Mouse (Mus musculus) yolk sac, embryonic 10.5 days (tissue): Measurements from ENCODE around the gene Slc39a11.
"Not testable (repeated sequence)": the region's sequence is repeated elsewhere in the genome, so short reads cannot be mapped to it uniquely, and the experiment has no call there.

Source experiments
- DNase-seq: peaks from one replicate; pipeline ENCODE4 v3.0.0-alpha.2; 2017; ENCODE audit warnings: low spot score

The Slc39a11 gene

DNA sequence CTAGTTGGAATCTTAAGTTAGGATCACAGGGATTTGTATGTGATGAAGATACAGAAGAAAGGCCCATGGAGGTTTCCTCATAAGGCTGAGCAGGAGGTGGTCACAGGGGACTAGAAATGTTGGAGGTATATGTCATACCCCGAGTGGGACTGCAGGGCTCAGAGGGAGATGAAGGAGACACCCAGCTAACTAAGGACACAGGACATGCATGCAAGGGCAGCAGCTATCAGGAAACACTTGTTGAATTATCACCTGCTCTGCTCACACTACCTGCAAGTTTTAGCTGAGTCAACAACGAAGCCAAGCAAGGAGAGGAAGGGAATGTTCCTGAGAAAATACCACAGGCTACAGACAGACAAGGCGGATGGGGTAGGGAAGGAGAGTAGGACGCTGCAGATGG is 17.8 kb upstream of the Slc39a11 start:
- DNase-seq = peak; percentile 31

DNA sequence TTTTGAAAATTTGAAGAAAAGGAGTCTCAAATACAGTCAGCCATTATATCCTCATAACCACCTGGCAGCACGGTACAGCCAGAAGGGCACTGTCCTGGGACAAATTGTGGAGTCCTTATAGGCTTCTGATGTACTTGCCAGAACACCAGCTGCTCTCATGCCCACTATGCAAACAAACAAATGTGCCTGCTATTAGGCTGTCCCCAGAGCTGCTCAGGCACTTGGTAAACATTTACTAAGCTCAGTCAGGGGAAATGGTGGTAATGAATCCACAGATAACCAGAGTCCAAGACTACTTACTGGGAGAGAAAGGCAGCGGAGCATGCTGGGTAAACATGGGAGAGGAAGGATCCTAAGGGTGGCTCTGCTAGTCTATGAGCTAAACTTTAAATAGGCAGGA is 17.2 kb upstream of the Slc39a11 start:
- DNase-seq = peak; percentile 71

DNA sequence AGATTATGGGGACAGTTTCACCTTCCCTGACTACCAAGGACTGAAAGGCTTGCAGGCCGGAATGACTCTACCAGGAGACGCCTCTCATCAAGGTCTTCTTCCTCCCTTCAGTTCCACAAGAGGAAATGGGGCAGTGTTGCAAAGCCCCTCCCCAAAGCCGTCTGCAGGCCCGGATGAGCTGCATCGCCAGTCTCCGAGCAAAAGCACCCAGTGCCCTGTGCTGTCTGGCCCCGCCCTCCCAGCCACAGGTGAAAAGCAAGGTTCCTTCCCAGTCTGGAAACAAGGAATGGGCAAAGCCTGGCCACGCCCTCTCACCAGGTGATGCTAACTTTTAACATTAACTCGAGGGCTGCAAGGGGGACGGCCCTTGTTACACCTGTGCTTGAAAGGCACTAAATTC is 16.8 kb upstream of the Slc39a11 start:
- DNase-seq = peak; percentile 49

DNA sequence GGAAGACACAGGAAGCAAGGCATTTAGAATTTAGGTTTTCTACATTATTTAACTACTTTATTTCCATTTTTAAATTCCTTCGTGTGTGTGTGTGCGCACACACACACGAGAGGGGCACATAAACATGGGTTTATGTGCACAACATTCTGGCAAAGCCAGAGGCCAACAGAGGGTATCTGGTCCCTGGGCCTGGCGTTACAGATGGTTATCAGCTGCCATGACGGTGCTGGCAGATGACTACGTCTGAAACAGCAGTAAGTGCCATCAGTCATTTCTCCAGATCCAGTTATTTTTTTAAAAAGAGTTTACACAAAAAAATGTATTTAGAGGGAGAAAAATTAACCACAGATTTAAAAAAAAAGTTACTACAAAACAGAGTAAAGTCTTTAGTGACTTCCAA is 16.3 kb upstream of the Slc39a11 start:
- DNase-seq = no peak

DNA sequence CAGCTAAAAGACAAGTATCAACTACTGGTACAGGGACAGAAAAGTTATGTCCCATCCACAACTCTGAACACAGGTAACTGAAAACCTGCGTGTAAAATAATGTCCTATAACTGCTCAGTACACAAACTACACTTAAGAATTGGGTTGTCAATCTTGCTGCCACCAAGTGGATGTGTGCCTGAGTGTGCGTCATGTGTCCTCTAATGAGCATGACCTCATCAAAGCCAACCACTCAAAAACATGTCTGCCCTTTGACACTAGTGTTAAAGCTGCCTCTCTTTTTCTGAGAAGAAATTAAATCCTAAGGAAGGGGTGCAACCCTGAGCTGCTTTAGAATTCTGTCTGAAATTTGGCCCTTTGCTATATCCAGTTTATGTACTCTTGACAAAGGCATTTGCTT is 14.4 kb upstream of the Slc39a11 start:
- no peak for DNase-seq

DNA sequence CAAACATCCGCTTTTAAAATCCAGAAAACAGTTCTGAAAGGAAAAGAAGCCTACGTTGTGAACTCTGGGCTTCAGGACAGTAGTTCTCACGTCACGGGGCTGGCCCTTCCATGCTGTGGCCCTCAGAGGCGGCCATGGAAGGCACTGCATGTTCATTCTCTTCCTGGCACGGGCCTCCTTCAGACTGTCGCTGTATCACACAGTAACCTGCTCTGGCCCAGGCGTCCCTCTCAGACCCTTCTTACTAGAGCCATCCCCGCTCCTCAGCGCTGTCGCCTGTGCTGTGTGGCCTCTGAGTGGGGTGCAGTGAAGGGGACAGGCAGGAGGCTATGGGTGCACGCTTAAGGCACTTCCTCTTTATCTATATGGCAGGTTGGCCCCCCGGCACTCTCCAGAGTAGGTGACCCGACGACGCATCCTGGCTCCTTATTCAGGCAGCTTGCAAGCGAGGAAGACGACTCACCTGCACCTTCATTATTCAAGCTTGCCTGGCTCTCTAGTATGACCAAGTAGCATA is 12.0 kb upstream of the Slc39a11 start:
- no peak for DNase-seq

DNA sequence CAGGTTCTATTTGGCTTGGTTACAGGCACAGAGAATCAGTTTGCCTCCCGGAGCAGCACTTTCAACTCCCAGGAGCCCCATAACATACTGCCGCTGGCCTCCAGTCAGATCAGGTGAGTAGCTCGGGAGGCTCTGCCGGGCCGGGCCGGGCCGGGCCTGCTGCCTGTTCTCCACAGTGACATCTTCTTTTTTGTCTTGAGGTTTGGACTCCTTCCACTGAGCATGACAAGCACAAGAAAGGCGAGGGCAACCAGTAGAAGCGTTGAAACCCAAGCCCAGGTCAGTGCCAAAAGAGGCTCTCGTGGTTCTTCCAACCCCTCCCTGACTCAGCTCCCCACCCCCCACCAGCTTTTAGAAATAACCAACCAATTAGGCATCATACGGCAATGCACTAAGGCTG is 11.1 kb upstream of the Slc39a11 start:
- DNase-seq = no peak

DNA sequence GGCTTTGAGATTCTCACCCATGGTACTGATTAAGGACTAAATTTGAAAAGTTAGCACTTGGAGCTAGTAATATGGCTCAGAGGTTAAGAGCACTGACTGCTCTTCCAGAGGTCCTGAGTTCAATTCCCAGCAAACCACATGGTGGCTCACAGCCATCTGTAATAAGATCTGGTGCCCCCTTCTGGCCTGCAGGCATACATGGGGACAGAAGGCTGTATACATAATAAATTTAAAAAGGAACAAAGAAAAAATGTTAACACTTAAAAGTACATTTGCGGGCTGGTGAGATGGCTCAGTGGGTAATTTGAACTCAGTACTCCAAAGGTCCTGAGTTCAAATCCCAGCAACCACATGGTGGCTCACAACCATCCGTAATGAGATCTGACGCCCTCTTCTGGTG is 10.3 kb upstream of the Slc39a11 start:
- not testable (repeated sequence) for DNase-seq

DNA sequence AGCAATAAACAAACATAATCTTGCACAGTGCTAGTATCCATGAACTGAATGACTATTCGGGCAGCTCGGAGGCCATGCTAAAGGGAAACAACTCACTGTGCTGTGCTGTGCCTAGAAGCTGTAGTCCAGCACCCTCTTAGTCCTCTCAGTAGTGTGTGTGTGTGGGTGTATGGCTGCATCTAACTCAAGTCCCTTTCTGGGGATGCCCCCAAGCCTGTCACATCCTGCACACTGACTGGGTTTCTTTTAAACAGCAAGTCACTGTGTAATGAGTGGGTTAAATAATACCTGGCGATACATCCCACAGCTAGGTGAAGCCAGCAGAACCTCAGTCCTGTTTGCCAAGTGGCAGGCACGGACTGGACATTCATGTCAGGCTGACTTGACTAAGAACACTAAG is 8.9 kb upstream of the Slc39a11 start:
- no peak for DNase-seq

DNA sequence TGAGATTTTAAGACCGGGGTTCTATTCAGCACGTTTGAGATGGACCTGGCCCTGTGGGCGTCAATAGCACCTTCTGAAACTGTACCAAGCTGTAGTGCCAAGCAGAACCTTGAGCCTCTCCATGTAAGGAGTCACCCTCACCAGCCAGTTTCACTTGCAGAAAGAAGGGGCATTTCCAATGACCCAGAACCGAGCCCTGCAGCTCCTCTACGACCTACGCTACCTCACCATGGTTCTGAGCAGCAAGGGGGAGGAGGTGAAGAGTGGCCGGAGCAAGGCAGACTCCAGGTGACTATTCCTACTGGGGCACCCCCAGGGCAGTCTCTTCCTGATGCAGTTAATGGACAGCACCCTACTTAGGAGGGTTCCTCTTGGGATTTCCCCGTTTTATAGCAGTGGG is 8.4 kb upstream of the Slc39a11 start:
- DNase-seq = no peak

DNA sequence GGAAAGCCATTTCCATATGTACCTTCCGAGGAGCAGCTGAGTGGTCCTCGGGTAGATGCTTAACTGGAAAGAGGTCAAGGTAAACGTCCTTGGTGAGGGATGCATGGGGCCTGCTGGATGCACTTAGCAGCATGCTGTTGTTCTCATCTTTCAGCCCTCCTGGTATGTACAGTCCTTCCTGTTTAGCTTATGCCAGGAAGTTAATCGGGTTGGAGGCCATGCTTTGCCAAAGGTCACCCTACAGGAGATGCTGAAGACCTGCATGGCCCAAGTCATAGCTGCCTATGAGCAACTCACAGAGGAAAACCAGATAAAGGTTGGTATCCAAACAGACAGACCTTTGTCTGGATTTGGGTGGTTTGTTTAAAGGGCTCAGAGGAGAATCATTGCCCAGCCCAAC is 7.3 kb upstream of the Slc39a11 start:
- no peak for DNase-seq

DNA sequence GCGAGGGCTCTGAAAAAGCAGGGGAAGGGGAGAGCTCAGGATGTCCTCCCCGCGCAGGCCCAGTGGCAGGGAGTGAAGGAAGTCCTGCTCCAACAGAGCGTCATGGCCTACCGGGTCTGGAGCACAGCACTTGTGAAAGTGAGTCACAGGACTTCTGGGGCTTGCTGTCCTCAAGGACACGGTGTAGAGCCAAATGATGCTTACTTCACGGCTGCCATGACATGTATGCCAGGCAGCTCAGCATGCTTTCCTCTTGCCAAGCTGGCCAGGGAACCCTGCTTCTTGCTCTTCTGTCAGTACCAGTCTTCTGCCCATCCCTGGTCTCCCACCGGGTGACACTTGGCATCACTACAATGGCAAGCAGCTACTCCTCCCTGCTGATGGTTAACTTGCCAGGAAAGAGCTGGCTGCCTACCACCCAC is 6.6 kb upstream of the Slc39a11 start:
- no peak for DNase-seq

DNA sequence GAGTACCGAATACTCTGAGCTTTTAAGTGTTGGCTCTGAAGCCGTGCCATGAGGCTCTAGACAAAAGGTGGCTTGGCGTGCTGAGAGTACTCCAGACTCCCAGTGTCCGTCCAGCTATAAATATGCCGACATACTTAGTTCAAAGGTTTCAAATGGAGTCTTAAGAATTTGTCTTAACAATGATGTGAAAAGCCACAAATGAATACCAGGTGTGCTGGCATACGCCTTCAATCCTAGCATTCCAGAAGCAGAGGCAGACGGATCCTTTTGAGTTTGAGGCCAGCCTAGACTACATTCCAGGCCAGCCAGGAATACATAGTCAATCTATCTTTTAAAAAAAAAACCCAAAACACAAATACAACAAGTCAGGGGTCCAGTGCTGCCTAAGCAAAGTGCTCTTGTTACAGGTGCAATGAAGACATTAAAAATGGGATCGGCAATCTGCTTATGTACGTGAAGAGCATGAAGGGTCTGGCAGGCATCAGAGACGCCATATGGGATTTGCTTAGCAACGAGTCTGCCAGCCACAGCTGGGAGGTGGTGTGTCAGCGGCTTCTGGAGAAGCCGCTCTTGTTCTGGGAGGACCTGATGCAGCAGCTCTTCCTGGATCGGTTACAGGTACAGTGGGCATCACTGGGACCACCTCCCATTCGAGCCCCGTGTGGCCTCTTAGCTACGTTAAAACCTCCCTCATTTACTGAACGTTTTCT is 4.8 kb upstream of the Slc39a11 start:
- DNase-seq = no peak

DNA sequence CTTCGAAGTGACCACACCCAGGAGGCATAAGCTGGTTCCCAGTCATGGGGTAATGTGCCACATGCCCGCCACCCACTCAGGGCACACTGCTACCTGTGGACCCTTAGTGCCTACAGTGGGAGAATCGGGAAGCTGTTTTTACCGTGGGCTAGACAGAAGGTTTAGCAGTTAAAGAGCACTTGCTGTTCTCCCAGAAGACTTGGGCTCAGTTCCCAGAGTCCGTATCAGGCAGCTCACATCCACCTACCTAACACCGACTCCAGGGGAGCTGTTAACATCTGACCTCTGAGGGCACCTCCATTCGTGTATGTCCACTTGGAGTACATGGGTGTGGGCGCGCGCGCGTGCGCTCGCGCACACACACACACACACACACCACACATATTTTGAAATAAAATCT is 4.2 kb upstream of the Slc39a11 start:
- DNase-seq = no peak

DNA sequence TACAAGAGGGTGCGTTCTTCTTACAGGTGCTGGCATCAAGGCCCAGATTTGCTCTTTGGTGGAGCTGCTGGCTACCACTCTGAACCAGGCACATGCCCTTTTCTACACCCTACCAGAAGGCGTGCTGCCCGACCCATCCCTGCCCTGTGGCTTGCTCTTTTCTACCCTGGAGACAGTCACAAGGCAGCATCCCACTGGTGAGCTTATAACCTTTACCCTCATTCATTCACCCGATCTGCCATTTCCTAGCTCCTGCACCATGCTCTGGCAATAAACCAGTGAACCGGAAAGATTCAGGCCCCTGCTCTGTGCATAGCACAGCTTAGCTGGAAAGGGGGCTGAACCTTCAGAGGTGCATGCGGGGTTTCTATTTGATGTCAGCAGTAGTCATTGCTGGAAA is 2.6 kb upstream of the Slc39a11 start:
- DNase-seq = no peak

DNA sequence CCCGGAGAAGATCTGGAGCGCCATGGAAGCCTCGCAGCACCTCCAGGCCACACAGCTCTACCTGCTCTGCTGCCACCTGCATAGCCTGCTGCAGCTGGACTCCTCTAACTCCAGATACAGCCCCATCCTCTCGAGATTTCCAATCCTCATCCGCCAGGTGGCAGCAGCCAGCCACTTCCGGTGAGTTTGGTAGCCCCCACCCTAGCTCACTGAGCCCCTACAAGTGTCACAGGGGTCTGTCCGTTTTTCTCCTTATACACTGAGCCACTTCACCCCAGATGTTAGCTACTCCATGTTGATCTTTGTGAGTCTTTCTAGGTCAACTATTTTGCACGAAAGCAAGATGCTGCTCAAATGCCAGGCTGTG is 2.0 kb upstream of the Slc39a11 start:
- DNase-seq = no peak

DNA sequence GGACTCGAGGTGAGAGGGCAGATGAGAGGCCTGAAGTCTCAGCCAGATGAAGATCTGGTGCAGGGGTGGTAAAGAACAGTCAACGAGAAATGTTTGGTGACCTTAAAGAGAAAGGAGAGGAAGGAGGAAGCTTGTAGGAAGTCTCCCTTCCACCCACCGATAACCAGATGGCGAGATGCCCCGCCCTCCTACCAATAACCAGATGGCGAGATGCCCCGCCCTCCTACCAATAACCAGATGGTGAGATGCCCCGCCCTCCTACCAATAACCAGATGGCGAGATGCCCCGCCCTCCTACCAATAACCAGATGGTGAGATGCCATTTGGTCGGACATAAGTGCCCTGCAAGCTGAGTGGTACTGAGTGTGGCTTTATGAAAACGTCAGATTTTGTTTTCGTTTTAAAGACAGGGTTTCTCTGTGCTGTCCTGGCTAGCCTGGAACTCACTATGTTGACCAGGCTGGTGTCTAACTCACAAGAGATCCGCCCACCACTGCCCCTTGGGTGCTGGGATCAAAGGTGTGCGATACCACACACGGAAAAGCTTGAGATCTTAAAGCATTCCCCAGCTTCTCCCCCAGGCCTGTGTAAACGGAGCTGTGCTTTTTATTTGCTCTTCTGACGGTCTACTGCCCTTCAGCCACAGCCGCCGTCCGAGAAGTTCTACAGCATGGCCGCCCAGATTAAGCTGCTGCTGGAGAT is 1.5 kb upstream of the Slc39a11 start:
- DNase-seq = peak; percentile 60

DNA sequence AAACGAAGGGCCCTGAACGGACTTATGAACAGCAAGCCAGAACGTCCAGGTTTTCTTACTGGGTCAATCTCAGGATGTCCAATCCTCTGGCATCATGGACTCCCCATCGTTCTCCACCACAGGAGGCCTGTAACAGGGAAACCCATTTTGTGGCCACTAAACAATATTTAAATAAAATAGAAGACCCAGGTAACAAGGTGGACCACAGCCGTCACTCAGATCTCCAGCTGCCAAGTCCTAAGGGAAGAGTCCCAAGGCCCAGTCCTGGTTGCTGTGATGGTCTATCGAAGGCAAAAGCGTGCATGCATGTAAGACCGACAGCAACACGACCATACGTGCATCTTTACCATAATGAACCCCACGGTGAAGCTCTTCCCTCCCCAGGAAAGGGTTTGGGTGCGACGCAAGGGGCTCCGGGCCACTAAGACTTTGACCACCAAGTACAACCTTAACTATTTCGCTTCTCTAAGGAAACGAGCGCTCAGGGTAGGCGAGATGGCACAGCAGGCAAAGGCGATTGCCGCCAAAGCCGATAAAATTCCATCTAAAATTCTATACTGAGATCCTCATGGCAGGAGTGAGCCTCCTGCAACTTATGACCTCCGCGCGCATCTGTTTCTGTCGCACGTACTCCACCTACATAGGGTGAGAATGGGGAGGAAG is 1.1 kb downstream of the Slc39a11 start, which contains the start of gene Cog1:
Cog1 (plus strand) TSS at position 480 of the 663 bp plus-strand sequence.
- no peak for DNase-seq

DNA sequence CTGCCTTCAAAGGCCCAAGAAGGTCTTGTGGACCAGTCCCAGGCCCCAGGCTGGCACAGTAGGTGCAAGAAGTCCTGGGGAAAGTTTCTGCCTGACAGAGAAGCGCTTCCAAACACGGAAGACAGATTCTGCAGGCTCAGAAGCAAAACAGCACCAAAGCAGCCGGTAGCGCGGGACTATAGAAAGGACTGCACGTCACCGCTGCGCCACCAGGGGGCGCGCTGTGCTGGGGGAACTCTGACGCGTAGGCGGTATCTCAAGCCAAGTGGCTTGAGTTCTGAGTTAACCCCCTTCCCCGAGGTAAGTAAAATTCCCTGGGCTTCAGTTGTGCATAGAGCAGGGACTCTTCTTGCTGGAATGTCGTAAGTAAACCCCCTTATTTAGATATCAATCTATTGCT is 1.7 kb downstream of the Slc39a11 start:
- DNase-seq = peak; percentile 75

DNA sequence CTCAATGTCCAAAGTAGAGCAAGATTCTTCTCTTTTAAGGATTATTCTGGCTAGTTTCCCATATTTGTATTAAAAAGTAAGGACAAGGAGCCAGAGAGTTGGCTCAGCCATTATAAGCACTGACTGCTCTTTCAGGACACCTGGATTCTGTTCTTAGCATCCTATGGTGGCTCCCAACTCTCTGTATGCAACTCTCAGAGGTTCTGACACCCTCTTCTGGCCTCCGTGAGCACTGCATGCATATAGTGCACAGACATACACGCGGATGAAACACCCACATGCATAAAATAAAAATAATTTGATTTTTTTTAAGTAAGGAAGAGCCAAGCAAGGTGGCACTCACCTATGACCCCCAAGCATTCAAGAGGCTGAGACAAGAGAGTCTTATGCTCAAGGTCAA is 4.7 kb downstream of the Slc39a11 start:
- DNase-seq = no peak

DNA sequence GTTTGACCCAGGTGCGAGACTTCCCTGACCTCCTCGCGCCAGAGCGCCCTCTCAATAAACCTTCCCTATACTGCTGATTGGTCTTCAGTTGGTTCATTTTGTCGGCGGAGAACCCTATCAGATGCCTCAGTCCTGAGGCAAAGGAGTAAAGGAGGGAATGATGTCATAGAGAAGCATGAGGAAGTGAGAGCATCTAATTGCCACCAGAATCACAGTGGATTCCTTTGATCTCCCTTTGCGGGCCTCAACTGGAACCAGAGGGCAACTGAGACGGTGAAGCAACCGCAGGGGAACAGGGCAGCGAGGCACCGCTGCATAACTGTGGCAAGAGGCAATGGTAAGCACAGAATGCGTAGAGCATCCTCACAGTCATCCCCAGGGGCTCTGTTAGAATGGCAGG is 11.2 kb downstream of the Slc39a11 start:
- DNase-seq = no peak

DNA sequence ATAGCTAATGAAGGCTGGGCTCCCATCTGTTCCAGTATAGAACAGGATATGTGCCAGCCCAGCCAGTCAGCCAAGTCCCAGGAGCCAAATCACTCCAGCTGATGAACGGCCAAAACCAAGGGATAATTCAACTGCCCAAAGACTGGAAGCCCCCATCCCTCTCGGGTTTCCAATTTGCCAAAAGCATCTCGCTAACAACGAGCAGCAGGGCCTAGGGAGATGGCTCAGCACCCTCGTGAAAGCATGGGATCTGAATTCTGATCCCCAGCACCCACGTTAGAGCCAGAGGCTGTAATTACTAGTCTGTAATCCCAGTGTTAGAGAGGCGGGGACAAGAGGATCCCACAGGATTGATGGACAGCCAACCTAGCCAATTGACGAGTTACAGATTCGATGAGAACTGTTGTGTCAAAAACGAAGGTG is 15.2 kb downstream of the Slc39a11 start:
- DNase-seq = no peak

DNA sequence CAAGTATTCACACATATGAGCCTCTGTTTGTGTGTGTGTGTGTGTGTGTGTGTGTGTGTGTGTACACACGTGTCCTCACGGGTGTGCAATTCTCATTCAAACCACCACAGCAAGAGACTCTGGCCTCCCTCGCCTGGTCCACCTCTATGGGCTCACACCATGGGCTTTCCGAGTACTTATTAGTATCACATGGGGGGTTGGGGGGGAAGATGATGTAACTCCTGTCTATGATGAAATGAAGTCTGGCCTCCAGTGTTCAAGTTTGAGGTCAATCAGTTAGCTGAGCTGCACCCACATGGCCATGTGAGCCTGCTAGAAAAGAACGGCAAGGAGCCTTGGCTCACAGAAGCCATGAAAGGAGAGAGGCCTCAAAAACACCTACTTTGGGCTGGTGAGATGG is 16.5 kb downstream of the Slc39a11 start:
- no peak for DNase-seq
